Mouse (Mus musculus) brain, embryonic 18.5 days (tissue): ENCODE results near the gene Abca3.
"Not testable (repeated sequence)": the region's sequence is repeated elsewhere in the genome, so short reads cannot be mapped to it uniquely, and the experiment has no call there.

Experiments used
- DNase-seq: peaks from one replicate; pipeline ENCODE4 v3.0.0-alpha.2; 2012; ENCODE audit warnings: low read depth, low spot score

Abca3 gene

DNA sequence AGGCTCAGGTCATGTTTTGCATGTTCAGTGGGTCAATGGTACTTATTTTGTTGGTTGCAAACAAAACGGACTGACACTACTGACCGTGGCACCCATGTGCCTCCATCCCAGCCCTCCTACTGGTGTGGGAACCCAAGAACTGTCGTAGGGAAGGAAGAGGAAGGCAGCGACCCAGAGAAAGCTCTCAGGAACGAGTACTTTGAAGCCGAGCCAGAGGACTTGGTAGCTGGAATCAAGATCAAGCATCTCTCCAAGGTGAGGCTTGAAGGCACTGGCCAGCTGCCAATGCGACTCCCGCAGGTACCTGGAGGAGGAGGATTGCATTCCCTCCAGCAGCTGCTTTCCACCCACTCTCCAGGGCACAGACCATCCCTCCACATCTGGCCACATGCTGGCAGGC lies 32.0 kb downstream of the Abca3 start:
- DNase-seq: no peak

DNA sequence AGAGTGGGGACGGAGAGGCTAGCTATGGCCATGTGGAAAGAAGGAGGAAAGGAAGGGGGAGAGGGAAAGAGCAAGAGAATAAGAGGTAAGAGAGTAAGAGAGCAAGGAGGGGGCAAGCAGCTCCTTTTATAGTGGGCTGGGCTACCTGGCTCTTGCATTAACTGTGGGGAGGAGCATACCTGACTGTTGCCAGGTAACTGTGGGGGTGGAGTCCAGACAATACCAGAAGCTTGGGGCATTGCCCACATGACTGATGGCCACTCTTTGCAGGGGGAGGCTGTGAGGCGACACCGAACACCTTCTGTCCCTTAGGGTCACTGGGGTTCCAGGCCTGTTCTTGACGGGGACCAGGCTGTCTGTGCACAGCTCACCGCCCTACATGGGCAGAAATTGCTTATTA lies 37.0 kb downstream of the Abca3 start:
- DNase-seq: no peak

DNA sequence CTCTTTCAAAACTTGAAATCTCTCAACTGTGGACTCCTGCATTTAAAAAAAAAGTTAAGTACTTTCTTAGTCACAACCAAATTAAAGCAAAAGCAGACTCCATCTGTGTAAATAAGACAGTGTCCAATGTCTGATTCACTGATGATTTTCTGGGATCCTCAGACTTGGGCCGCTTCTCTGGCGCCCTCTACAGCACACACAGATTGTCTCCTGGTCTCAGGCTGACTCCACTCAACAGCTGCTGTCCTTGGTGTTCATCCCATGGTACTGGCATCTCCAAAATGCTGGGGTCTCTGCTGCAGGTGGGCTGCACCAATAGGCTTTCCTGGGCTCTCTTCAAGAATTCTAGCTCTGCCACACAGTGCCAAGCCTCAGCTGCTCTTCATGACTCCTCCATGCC lies 38.1 kb downstream of the Abca3 start:
- no peak for DNase-seq

DNA sequence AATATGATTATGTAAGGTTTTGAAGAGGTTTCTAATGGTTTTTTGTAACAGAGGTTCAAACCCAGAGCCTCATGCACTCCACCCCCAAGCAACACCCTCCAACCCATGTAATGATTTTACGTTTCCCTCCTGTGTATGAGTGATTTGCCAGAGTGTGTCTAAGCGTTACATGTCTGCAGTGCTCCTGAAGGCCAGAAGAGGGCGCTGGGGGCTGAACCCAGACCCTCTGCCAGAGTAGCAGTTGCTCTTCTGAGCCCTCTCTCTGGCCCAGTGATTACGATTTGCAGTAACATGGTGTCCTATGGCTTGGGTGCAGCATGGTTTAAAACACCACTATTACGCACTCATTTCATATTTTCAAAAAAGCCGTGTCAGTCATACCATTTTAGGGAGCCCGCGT lies 39.4 kb downstream of the Abca3 start:
- DNase-seq: no peak

DNA sequence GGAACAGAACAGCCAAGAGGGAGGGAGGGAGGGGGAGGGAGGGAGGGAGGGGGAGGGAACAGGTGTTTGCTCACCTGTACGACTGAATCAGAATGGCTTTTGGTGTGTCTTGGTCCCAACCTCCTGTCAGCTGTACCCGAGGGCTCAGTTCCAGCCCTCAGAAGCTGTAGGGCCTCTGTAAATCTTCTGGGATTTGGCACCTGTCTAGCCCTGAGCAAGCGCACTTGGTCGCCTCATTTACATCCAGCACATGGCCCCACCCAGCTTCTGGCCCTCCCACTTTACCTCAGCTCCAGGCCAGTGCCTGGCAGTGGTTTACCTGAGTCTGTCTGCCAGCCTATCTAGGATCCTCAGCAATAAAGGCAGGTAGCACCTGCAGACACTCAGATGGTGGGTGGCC lies 41.8 kb downstream of the Abca3 start:
- DNase-seq: no peak

DNA sequence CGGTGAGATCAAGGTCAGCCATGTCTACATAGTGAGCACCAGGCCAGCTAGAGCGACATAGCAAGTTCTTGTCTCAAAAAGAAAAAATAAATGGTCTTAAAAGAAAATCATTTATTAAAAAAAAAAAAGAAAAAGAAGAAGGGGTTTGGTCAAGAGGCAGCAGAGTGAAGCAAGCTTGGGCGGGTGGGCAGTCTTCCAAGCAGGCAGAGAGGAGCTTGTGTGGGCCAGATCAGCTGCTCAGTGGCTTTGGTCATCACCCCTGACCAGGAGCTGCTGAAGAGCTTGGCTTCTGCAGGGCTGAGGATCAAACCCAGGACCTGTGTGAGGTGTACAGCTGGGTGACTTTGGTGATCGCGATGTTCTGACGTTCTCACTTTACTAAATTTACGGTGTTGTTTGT lies 42.7 kb downstream of the Abca3 start:
- DNase-seq: no peak

DNA sequence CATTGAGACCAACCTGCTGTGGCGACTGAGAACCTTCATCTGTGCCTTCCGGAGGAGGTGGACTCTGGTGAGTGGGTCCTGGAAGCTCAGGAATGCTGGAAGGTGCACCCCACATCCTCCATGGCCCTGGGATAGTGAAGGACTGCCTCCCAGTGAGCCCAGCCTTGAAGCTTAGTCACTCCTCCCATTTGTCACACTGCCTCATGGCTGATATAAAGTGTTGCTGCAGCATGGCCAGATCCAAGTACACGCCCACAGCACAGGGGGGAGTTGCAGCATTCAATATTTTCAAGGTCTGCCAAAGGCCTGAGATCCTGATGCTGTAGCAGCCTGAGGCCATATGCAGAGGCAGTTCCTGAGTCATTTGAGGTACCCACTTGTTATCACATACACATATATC lies 50.6 kb downstream of the Abca3 start:
- DNase-seq: no peak

DNA sequence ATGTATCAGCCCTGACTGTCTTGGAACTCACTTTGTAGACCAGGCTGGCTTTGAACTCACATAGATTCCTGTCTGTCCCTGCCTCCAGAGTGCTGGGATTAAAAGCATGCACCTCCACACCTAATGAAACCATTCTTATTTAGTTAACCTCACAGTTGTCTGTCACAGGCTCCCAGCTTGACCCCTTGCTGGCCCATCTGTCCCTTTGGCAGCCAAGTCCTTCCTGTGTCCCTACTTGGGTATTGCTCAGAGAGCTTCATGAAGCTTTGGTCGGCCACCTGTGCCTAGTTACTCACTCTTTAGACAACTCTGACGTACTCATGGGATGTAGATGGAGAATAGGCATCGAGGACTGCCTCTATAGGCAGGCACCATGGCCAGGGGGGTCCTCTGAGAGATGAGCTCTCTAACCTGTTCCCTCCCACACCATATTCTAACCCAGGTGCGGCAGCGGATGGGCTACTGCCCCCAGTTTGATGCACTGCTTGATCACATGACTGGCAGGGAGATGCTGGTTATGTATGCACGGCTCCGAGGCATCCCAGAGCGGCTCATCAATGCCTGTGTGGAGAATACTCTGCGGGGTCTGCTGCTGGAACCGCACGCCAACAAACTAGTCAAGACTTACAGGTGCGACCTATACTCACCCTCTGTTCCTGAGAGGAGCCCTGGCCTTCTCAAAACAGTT lies 55.5 kb downstream of the Abca3 start:
- DNase-seq: no peak

DNA sequence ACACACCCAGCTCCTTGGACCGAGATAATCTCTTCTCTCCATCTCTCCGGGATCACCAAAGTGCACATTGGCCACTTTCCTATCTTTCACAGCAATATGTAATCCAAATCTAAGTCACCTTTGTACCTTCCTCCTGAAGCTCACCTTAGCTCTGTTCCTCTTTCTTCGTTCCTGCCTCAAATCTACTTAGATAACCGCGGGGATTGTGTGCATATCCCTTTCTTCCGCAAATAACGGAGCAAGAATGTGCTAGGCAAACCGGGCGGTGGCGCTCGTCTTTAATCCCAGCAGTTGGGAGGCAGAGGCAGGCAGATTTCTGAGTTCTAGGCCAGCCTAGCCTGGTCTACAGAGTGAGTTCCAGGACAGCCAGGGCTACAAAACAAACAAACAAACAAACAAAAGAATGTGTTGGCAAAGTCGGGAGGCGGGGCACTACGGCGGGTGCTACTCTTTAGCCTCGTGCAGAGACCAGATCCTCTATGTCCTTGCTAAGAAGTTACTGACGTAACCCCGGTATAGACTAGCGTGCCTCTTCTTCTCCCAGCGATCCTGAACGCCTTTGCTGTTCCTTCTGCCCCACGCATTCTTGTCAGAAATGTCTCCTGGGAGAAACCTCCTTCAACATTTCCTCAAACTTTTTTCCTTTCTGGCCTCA lies 61.9 kb downstream of the Abca3 start:
- DNase-seq: no peak

DNA sequence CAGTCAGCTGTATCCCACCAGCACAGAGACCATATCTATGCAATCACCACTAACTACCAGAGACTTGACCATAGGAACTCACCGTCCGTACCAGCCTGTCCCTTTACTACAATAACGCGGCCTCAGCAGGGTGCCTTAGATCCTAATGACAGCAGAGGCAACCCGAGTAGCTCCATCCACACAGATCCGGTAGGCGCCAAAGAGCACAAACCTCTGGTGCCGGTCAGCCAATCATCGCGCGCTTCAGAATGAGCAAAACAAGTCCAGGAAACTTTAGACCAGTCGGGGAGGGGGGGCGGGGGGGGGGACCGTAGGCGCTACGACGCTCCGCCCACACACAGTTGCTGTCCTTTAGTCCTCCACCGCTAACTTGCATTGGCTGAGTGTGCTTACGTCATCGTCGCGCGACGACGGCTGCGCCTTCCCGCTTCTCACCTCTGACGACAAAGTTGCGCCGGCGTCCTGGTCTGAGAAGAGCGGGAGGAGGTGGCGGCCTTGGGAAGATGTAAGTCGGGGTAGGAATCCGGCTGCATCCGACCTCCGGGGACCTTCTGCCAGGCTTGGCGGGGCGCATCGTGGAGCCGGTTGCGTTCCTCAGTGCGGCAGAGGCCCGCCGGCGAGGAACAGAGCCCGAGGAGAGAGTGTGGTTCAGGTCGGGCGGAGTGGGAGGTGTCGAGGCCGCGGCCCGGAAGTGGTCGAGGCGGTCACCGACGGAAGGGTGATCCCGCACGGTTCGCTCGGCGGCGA lies 62.7 kb downstream of the Abca3 start, which contains the start of gene Rnps1:
TSS of gene Rnps1 (plus strand) at position 336 of the 747 bp plus-strand sequence.
- peak; percentile 97 for DNase-seq

DNA sequence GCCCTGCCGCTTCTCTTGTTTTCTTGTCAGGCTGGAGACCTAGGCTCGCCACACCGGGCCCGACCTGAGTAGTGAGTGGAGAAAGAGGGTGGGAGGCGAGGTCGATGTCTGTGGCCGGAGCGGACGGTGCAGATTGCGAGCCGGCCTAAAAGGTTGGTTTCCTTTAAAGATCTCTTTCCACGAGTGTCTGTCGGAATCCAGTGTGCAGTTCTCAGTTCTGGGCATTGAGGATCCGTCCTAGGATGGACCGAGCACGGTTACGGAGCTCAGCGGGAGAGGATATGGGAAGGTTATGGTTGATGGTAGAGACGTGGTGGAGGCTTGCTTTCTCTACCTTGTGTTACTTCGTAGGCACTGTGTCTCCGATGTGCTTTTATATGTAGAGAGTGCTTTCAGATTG lies 63.3 kb downstream of the Abca3 start:
- DNase-seq: no peak

DNA sequence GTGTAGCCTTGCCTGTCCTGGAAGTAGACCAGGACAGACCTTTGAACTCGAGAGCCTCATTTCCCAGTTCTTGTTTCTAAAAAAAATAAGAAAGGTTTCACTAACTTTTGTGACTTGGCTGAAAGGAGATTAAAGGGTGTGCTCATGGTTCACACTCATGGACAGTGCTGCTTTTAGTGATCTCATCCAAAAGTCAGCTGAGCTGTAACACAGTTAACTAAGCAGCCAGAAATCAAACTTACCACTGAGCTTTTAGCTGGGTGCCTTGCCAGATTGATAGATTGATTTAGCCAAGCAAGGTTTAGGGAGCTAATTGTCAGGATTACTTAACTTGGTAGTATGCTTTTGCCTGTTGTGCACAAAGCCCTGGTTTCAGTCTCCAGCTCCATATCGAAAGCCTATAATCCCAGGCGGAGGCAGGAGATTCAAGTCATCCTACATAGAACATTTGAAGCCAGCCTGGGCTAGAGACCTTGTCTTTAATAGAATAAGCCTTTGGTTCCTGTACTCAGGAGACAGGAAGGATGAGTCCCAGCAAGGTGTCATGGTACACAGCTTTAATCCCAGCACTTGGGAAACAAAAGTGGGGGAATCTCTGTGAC lies 64.4 kb downstream of the Abca3 start:
- DNase-seq: no peak

DNA sequence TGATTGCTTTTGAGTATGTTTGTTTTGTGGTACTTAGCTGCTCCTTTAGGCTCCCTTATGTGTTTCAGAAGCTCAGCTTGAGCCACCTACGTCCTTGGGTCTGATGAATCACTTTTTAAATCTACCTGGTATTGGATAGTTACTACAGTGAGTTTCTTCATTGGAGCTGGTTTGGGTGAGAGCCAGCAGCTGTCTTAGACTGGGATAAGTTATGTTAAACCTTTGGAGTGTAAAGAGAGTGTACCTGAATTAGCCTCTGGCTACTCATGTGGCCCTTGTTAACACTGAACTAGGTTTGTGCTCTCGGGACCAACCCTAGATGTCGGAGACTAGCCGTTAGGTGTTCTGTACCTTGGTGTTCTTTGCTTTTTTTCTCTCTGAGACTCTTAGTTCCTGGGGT lies 71.4 kb downstream of the Abca3 start:
- no peak for DNase-seq

DNA sequence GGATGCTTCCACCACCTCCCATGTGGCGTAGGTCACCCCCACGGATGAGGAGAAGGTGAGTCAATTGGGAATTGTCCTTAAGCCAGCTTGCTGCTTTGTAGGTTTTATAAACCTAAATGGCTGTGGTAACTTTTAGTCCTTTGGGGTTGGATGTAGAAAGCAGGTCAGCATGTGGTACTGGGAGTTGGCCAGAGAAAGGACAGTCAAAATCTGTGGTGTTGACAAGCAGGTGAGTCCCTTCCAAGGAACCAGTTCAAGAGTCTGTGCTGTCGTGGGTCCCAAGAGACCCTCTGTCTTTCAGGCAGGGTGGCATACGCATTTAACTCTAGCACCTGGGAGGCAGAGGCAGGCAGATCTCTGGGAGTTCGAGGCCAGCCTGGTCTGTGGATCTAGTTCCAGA lies 72.7 kb downstream of the Abca3 start:
- DNase-seq: no peak

DNA sequence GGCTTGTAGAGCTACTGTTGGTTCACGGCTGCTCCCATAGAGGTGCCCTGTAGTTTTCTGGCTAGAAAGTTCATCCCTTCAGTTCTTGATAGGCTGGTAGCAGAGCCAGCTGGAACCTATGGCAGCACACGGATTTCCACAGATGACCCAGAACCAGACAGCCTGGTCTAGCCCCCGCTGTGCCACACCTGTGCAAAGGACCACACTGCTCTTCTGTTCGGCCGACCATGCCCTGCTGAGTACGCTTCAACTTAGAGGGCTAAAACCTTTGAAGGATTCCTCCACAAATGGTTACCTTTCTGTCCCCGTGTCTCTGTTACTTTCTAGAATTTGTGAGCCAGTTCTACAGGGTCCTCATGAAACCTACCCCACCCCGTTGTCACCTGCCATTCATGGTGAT lies 73.6 kb downstream of the Abca3 start:
- not testable (repeated sequence) for DNase-seq

DNA sequence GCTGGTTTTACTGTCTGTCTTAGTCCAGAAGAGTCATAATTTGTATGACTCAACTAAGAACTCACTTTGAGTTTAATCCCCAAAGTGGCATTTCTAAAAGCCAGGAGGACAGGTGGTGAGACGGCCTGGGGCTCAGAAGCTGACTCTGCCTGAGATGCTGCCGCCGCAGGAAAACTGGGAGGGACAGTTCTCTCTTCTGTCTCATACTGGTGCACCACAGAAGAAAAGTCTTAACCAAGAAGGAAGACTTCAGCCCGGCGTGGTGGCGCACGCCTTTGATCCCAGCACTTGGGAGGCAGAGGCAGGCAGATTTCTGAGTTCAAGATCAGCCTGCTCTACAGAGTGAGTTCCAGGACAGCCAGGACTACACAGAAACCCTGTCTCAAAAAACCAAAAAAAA lies 74.2 kb downstream of the Abca3 start:
- DNase-seq: no peak

DNA sequence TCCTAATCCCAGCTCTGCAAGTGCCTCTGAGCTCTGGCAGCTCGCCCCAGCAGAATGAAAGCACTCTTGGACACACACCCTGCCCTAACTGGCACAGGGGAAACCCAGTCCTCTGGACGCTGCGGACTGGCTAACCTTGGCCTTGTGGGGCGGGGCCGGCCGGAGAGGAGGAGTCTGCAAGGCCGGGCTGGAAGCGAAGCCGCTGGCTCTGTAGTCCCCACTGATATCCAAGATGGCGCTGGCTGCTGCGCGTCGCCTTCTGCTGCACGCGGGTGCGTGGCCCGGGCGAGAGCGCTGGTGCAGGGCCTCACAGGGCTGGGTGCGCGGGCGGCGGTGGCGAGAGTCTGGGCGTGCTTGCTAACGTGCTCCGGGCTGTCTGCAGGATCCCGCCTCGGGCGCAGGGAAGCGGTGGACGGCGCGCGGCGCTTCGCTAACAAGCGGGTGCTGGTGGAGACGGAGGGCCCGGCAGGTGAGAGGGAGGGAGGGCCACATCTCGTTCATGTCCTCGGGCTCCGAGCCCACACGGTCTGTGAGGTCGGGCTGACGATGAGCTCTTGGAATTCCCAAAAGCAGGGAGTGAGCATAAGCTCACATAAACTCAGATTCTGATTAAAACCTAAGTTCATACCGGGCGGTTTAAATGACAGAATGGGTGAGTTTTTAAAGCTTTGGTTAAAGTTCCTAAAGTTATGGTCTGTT lies 74.9 kb downstream of the Abca3 start, which contains the start of gene Eci1:
TSS of gene Eci1 (plus strand) at position 171 of the 699 bp plus-strand sequence.
- peak; percentile 70 for DNase-seq

DNA sequence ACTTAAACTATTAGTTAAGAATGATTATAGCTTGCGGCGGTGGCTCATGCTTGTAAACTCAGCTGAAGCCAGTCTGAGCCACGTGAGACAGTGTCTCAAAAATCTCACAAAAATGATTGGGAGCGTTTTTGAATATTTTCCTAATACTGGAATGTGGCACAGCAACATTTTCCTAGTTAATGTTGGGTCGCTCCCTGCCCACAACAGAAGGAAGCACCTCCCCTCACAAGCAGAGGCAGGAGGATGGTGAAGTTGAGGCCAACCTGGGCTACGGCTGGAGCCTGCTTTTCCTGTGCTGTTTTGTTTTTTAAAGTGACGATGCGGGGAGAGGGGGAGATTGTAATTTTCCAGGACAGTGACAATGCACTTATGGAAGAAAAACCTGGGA lies 75.4 kb downstream of the Abca3 start:
- no peak for DNase-seq

DNA sequence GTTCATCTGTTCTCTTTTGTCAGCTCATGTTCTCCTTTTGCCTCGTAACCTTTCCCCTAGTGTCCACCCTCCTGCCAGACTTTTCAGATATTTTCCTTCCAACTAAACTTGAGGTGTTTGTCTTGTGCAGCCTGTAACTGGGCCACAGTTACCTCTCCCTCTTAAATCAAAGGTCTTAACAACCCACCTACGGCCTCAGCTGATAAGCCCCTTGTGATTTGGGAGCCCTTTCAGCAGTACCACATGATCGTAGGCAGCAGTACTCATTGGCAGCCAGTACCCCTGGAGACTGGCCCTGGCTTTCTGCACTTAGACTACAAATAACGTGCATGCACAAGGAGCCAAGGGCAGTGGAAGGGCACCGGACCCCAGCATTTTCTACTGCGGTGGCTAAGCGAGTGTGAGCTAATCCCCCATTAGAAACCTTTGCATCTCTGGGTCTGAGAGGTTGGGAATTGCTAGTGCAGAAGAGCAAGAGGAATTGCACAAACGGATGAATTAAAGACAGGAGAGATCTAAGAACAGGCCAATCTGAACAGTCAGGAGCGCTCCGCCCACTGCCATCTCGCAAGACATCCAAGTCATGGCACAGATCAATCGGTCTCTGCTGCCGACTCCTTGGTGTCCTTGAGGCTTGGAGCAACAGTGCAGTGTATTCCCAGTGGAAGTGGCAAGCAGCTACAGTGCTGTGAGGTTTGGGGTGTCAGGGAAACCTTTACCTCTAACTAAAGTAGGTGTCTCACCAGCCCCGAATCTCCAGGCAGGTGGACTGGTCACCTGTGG lies 77.6 kb downstream of the Abca3 start:
- no peak for DNase-seq

DNA sequence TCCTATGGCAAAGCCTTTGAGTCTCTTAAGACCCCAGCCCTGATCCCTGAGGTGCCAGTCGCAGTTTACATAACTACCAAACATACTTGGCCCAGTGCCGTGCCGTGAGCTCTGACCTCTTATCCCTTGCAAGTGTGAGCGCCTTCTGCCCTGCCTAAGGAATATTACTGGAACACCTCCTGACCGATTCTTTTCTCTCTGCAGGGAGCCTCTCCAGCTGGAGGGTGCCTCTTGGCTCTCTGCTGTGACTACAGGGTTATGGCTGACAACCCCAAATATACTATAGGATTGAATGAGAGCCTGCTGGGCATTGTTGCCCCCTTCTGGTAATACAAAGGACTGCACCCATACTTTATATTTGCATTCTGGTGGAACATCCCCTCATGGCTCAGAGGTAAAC lies 85.3 kb downstream of the Abca3 start:
- DNase-seq: no peak

DNA sequence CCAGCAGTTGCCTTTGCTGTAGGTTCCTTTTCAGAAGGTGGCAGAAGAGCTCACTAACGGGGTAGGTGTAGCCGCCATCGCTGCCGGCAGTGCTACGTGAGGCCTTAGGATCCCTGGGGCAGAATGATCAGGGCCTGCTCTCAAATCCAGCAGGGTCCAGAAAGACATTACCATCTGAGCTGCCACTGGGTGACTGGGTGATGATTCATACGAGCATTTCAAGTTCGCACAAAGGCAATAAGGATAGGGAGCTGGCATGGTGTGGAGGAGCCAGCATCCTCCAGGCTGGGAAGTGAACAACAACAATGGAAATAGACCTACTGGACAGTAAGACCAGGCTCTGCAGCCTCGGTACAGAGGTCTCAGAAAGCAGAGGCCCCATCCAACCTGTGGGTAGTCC lies 88.6 kb downstream of the Abca3 start:
- DNase-seq: no peak
